Mouse (Mus musculus) CD4-positive, CD25-positive, alpha-beta regulatory T cell, adult 4 months (primary cell): ENCODE measurements around the gene Smndc1. TPM values are rescaled to one million over a fixed set of nuclear protein-coding genes. Genes with fewer than 3 reads are reported as not detected.
A peak's percentile ranks its signal among the peaks of the same experiment; 100 is the strongest.

Experiments
- ATAC-seq: one replicate; pipeline ENCODE4 v1.8.0; 2017
- polyA plus RNA-seq, 2 experiments: library from polyadenylated mRNA; unstranded; fragments of 100-300 nt; shearing (Covaris generic); gene quantifications; one replicate each; pipeline ENCODE4 v1.2.1; 2017

Gene Smndc1
- polyA plus RNA-seq = 10 to 100 TPM; 32.0 to 32.3 TPM

DNA sequence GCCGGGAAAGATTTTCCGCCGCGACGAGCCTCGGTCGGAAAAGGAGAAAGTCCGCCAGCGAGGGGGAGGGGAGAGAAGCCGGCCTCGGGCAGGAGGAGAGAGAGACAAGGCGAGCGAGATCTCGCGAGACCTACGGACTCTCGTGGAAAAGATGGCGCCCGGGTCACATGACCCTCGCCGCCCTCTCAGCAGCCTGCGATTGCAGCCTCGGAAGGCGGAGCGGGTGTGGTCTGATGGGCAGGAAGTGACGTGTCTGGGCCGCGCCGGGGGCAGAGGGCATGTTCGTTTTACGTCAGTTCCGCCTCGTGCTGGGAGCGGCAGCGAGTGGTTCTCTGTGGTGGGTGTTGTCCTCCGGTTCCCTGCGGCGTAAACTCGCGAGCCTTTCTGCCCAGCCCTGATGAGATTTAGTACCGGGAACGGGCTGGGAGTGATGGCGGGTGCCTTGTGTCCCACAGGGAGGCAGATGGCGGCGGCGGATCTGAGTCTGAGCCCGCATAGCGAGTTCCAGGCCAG lies at the start of gene Smndc1:
Smndc1 (minus strand) TSS at position 84 of the 513 bp plus-strand sequence.
- ATAC-seq = peak; percentile 92

DNA sequence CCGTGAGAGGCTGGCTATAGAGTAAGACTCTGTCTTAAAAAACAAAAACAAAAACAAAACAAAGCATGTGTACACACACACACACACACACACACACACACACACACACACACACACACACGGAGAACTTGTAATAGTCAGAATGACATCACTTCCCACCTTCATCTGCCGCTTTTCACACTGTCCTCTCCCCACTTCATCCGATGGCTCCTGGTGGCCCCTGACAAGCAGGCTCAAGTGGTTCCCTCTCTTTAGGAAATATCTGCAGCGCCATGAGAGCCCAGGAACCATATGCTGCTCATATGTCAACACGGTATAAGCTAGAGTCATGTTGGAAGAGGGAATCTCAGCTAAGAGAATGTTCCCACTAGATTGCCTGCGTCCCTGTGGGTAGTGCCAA lies 49.0 kb upstream of the Smndc1 start:
- ATAC-seq = no peak

DNA sequence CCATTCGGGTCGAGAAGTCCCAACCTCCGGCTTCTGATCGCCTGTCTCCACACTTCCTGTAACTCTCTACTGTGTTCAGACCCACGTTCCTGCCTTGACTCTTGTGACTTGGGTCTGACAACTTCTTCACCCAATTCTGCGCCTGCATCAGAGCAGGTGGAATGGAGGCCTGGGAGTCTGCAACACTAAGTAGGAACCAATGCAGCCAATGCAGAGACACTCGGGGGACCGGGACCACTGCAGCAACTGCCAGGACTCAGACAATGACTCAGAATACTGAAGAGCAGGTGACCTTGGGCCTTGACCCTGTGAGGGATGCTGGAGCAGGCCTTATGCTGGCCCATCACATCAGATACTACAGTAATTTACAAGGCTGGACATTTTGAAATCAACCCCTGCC lies 47.6 kb upstream of the Smndc1 start:
- ATAC-seq = no peak

DNA sequence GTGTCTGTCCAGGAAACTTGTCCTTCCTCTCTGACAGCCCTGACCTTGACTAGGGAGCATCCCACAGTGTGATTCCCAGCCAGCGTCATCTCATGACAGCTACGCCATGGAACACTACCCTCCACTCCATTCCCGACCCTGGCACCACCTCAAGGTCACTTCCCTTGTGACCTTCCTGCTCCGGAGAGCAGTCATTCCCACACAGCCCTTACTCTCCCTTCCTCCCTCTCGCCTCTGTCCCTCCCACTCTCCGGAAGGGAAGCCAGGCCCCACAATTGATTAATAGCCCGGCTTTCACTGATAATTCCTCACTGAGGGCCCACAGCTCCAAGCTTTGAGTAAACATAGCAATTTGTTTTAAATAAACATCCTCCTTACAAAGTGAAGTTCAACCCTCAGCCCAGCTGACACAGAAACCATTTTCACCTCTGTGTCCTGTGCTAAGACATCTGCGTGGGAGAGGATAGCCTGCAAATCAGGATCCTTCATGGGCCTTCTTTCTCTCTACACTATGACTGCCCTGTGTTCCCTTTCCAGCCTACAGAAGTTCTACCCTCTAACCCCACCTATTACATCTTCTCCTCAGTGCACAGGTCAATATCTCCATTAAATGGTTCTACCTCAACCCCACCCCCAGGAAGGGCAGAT lies 47.1 kb upstream of the Smndc1 start:
- ATAC-seq = no peak

DNA sequence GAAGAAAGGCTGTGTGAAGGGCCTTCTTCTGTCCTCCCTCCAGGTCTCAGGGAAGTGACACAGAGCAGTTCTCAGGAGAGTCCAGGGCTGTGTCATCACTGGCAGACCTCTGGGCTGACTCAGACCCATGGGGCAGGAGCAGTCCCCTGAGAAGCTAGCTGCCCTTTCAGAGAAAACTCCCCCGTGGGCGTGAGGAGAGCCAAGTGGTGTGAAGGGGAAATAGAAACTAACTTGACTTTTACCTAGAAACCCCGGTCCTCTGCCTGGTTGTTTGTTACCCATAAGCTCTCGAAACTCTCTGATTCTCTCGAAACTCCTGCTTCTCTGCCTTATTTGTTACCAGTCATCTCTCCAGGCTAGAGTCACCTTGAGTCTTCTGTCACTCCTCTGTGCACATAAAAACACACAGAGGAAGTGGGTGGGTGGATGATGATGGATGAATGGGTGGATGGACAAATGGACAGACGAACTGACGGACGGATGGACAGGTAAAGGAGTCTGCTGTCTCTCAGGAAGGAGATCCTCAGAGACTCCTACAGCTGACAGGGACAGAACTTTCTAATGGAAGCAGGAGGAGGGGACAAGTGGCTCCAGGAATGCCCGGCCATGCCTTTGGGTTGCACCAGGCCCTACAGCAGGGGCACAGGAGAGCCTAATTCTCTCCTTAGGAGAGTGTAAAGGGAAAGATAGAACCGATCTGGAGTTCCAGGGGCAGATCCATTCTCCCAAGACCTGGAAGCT lies 43.7 kb upstream of the Smndc1 start:
- ATAC-seq = peak; percentile 90

DNA sequence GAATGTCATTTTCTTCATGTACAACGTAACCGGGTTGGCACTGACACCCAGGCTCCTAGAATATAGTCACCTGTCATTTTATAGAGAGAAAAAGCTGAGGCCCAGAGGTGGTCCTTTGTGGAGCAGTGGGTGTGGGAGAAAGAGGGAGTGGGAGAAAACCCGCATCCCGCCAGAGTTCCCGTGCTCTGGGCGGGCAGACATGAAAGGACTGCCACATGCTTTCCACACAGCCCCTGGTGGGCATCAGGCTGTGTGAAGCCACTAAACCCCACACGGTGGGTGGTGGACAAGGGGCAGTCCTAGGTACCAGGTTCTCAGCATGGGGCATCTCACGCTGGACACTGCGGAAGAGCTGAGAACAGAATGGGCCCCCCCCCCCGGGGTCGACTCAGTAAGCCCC lies 40.6 kb upstream of the Smndc1 start:
- ATAC-seq = no peak

DNA sequence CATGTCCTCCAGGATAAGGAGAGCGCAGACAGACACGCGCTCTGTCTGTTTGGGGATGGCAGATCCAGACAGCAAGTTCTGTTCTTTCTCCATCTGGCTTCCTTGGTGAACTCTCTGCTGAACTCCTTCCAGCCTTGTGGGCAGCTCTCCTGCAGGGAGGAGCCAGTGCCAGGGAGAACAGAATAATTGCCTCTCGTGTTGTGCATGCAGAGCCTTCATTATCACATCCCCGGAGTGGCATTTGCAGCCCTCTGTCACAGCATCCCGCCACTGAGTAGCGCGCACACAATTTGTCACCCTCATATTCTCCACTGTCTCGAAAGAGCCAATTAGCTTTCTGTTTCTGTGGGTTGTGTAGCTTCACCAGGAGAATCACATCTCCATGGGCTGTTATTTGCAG lies 40.0 kb upstream of the Smndc1 start:
- ATAC-seq = no peak

DNA sequence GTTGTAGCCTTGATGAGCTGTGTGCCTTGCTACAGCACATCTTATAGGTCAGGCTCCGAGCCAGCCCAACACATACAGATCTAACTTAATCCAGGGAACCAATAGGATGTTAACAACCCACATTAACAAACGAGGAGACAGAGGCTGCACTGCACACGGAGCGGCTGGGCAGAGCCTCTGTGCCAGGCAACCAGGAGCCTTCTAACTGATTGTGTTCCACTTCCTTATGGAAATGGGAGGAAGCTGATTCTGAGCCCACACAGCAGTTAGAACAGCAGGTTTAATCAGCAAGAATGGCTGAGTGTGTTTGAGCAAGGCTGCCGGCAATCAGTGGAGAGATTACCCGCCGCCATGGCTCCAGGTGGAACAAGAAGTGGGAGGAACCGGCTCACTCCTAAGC lies 37.4 kb upstream of the Smndc1 start:
- ATAC-seq = no peak

DNA sequence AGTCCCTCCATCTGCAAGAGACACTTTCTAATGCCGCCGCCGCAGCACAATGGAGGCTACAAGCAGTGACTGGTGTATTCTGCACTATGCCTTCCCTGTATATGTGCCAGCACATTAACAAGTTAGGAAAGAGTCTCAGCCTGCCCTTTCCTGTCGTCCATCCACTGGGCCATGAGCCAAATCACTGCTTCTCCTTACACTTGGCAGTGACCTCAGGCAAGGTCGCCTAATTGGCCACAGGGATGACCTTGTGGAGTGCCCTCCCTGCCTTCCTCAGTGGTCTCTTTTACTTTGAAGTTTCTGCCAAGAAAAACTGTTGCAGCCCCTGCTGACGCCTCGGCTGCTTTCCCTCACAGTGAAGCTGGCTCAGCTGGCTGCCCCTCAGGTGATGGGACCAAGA lies 37.0 kb upstream of the Smndc1 start:
- no peak for ATAC-seq

DNA sequence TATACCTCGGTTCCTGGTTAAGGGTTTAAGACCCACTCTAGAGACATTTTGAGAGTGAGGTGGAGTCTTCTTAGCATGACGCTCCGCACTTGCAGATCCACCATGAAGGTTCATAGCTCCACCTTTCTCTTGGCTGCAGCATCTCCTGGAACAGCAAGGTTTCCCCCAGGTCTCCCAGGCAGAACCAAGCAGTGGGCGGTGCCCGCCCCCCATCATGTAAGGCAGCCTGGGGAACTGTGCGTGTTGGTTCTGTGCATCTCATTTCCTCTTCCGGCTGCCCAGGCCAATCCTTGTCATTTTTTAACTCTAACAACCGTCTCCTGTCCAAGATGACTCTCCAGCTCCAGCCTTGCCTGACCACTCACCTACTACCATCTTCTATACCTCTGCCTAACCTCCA lies 35.4 kb upstream of the Smndc1 start:
- ATAC-seq = no peak

DNA sequence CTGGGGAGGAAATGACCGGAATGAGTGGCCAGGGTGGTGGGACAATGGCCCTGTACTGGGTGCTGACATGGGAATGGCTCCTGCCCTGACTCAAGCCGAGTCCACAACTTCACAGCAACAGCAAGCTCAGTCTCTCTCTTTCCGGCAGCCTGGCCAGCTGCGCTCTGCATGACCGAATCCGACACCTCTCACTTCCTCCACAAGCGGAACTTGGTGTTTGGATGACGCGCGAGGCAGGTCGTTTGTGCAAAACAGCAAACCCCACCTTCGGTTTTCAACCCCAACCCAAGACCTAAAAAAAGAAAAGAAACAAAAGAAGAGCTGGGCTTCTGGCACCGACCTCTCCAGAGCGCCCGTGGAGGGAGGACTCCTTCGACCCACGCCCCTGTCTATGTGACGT lies 34.3 kb upstream of the Smndc1 start:
- peak; percentile 61 for ATAC-seq

DNA sequence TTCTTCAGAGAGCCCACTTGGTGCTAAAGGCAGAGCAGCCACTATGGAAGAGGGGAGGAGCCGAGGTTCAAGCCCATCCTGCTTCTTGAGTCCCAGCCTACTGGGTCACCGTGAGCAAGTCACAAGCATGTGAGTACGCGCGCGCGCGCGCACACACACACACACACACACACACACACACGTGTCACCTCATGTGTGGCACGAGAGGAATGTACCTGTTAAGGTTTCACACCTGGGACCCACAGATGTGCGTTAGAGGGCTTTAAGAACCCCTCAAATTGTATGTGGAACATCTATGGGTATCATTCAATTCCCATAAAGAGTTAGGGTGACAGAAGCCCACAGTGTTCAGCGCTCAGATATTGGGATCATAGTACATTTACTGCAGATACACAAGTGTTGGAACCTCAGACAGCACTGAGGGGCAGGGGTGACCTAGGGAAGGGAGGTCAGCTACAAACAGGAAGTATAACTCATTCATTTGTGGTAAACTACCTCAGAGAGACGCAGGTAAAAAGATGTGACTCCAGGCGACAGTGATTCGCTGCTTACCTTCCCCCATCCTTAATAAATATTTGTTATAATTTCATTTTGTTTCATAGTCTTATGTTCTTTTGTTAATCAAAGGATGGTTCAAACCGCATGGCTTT lies 33.6 kb upstream of the Smndc1 start:
- peak; percentile 19 for ATAC-seq

DNA sequence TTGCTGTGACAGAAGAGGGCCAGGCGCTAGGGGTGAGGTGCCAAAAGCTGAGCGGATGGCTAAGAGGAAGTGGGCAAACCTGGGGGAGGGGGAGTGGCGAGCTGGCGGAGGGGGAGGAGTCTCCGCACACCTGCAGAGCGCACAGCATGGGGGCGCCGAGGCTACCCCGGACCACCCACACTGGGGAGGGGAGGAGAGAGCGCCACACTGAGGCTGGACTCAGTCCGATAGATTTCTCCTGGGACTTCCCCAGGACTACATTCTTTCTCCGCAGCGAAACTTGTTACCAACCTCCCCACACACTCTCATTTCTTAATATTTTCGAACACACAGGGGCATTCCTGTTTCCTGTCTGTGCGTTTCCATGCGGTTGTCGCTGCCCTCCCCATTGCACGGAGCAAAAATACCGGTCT lies 33.0 kb upstream of the Smndc1 start:
- peak; percentile 43 for ATAC-seq

DNA sequence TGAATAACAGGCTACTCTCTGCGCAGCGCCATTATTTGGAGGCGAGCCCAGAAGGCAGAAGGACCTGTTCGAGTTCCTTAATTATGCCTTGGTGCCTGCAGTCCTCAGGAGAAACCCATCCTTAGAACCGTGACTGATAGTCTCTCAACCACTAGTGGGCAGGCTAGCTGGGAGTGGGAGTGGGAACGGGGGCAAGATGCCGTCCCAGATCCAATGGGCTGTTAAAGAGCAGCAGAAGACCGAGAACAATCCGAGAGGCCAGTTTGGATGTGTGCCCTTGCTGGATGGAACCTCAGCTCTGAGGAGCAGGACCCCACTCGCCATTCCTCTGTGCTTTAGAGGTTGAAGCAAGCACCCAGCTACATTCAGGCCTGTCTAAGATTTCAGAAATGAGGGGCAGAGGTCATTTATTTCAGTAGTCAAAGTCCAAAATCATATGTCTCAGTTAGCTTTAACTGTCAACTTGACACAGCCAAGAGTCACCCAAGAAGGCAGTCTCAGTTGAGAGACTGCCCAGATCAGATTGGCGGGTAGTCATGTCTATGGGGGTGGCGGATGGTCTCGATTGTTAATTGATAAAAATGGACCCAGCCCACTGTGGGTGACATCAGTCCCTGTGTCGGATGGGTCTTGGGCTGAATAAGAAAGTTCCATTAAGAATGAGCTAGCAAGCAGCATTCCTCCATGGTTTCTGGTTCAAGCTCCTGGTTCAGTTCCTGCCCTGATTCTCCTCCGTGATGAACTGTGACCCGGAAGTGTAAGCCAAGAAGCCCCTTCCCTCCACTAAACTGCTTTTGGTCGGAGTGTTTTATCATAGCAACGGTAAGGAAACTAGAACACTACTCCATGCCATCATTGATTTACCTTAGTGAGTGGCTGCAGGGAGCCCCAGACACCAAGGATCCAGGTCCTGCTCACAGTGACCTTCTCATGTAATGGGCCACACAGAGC lies 32.3 kb upstream of the Smndc1 start:
- ATAC-seq = no peak

DNA sequence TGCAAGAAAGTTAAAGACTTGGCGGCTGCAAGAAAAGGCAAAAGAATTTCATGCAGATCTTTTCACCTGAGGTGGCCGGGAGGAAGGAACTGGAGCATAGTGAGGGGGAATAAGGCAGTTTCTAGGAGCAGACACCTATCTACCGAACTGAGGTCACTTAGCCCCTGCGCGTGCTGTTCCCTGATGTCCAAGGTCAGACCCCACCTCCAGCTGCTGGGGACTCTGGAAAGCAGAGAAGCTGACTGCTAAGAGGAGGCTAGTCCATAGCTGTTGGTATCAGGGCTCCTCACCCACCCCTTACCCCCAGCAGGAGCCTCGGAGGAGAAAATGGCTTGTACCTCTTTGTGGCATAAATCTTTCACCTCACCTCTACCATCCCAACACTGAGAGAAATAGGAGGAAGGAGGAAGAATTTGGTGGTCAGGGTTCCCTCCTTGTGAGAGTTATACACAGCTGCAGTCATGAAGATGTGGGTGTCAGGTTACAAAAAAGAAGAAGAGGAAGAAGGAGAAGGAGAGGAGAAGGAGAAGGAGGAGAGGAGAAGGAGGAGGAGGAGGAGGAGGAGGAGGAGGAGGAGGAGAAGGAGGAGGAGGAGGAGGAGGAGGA lies 31.3 kb upstream of the Smndc1 start:
- no peak for ATAC-seq

DNA sequence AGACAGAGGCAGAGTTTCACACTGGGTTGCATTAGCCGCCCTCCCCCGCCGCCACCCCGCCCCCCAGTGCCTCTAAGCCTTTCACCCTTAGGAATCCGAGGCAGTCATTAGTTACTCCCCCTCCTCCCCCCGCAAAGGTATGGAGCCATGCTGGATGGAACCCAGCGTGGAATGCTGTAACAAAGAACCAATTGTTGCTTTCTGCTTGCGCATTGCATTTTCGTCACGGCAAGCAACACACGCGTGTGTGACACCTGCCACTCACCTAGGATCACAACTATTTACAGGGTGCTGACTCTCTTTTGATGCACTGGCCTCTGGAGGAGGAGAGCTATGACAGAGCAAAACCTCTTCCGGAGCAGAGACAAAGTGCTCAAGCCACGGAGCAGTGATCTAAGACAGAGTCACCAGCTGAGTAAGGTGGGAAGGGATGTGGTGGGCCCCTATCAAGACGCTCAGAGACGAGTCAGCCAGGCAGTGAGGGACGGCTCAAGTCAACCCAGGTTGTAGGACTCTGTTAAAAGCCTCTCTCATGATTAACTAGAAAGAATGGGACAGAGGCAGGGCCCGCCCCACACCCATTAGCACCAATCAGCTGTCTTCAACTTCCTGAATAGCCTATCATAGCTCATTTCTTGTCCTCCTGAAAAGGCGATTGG lies 30.7 kb upstream of the Smndc1 start:
- ATAC-seq = peak; percentile 63

DNA sequence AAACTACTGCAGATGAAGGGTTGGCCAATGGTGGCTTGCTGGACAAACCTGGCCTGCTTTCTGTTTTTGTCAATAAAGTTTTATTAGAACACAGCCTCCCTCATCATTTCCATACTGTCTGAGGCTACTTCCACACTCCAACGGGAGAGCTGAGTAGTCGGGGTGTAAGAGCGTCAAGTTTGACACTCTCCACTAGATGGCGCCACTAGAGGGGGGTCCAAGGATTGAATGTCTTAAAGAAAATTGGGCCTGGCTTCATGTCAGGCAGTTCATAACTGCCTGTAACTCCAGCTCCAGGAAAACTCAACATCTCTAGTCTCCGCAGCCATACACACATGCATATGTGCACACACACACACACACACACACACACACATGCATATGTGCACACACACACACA lies 29.5 kb upstream of the Smndc1 start:
- no peak for ATAC-seq

DNA sequence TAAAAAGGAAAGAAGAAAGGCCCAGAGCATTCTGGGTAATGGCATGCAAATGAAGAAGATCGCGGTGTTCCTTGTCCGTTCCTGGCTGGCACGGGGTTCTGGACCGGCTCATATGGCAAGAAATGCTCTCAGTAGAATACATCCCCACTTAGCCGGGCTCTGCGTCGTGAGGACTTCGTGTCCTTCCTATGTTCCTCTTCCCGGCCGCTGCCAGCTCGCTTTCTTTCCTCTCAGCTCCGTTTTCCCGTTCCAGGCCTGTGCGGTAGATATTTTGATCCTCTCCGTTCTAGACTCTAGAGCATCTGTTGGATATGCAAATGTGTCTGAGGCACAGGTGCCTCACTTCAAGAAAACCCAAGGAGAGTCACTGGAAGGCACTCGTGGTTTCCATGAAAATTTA lies 24.8 kb upstream of the Smndc1 start:
- no peak for ATAC-seq

DNA sequence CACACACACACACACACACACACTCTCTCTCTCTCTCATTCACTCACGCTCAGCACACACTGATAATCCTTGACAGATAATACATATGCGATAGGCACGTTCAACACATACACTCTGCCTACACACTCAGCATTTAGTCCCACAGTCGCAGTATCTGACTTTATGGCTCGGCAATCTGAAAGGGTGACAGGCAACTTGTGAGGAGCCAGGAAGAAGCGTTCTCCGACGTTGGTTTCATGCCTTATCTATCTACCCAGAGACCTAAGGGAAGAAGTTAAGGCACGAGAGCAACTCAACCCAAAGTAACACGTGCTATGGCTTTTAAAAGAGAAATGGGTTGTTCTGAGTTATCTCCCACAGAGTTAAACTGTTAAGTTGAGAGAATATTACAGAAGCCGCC lies 24.3 kb upstream of the Smndc1 start:
- ATAC-seq = no peak

DNA sequence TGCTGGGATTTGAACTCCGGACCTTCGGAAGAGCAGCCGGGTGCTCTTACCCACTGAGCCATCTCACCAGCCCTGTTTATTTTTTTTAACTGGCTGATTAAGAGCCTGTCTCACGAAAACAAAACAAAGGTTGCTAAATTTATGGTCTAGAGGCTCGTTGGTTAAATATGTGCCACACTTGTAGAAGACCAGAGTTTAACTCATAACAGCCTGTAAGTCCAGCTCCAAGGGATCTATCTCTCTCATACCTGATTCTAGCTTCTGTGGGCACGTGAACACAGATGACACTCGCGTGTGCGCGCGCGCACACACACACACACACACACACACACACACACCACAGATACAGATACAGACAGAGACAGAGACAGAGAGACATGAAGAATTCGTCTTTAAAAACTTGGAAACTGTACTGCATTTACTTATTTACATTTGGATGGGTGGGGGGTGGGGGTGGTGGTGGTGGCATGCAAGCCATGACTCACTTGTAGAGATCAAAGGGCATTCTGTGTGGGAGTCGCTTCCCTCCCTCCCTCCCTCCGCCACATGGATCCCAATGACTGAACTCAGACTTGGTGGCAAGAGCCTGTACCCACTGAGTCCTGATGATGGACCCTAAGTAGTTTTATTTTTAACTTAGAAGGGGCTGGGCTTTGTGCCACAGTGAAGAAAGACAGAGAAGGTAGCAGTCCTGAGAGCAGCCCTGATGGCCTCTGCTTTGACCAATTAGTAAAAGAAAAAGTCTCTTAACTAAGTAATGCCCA lies 23.4 kb upstream of the Smndc1 start:
- no peak for ATAC-seq
